Mouse (Mus musculus) adipocyte (in vitro differentiated cells): ENCODE measurements around the gene Gipc2.

Source experiments
- DNase-seq: peaks from one replicate; pipeline ENCODE4 v3.0.0-alpha.2; 2016; ENCODE audit warnings: low spot score

Gene Gipc2

DNA sequence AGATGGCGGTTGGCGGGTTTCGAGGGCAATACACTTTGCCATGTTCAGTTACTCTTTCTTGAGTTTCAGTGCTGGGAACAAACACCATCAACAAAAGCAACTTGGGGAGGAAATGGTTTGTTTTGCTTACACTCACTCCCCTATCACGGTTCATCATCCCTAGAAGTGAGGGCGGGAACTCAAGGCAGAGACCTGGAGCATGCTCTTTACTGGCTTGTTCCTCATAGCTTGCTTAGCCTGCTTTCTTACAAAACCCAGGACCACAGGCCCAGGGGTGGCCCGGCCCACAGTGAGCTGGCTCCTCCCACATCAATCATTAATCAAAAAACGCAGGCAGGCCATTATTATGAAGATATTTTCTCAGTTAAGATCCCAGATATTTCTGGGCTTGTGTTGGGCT, 89.9 kb downstream of the Gipc2 start:
- DNase-seq: no peak

DNA sequence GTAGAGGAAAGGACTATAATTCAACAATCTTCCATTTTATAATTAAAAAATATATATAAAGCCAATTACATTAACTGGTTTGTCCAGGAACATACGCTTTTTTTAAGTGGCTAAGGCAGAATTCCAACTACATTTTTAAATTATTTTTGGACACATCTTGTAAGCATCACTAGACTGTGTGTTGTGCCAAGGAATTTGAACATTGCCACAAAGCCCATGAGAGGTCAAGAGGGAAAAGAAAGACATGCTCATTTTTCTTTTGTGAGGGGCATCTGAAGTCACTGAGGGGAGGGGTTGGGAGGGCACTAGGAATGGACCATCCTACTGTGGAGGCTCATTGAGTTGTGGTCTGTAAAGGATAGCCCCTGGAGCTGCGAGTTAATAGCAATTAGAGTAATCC, 97.0 kb downstream of the Gipc2 start:
- peak; percentile 47 for DNase-seq

GRCm38 (mm10) chr3:152068311-152068710, 97.7 kb downstream of the Gipc2 start:
- no peak for DNase-seq

- no peak for DNase-seq
Measured at GRCm38 (mm10) chr3:152066696-152067095, 99.3 kb downstream of the Gipc2 start.

GRCm38 (mm10) chr3:152065806-152066205, 100.2 kb downstream of the Gipc2 start:
- no peak for DNase-seq

DNA sequence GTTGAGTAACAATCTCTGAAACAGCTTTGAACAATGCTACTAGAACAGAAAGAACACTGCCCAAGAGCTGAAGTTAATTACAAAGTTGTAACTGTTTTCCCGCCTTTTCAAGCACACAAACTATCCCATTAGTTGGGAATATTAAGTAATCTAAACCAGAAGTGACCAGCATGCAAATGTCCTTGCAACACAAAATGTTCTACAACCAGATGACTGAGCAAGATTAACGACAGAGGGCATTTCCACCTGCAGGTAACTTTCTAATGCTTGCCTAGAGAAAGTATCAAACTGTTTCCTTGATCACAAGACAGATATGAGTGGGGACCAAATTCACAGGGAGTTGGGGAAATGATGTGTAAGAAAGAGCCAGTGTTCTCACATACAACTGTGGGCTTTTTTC, 101.9 kb downstream of the Gipc2 start:
- no peak for DNase-seq

DNA sequence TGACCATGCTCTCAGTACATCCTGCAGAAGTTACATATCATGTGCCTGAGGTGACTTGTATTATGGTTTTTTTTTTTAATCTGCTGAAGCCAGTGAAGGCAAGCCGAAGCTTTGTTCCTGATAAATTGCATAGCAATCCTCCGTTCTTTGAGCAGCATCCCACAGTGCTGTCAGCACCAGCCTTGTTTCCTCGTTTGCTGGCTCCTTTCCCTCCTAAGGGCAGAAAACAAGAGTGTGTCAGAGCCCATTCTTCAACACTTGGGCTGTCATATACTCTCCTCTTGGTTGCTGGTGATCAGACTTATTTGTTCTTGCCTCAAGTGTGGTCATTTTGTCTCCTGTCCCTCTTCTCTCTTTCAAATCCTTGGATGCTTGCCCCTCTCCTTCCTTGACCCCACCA, 103.2 kb downstream of the Gipc2 start:
- peak; percentile 26 for DNase-seq

GRCm38 (mm10) chr3:152061145-152061544, 104.9 kb downstream of the Gipc2 start:
- DNase-seq: no peak

GRCm38 (mm10) chr3:152058235-152058634, 107.8 kb downstream of the Gipc2 start:
- no peak for DNase-seq

GRCm38 (mm10) chr3:152054260-152054659, 111.8 kb downstream of the Gipc2 start:
- no peak for DNase-seq

DNA sequence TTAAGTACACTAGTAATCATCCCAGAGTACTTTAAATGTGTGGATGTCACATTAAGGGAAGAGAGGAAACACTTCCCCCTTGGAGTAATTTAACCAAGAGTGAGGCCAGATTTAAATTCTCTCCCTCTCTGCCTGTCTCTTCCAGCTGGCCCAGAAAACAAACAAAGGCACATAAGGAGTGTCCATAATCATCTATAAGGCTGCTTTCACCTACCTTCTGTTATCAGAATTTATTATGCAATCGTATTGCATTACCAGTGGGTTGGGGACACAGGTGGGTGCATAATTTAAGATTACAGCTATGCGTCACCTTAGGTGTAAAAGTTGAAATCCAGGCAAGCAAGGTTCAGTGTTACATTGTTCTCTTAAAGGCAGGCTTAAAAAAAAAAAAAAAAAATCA, 114.1 kb downstream of the Gipc2 start:
- no peak for DNase-seq

DNA sequence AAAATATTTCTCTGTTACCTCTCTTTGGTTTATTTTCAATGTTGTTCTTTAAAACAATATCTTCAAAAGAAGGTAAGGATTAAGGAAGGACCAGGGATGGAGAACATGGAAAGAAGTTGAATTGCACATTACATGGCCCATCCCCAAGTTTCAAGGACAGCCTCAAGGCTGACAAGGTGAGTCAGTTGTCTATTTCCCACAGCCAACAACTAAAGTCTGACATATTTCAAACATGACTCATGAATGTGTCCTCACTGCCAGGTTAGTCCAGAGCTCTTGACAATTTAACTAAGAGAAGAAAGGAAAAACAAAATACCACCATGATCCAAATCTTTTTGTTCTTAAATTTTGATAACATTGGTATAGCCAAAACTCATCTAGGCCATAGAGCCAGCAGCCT, 118.1 kb downstream of the Gipc2 start:
- DNase-seq: no peak

DNA sequence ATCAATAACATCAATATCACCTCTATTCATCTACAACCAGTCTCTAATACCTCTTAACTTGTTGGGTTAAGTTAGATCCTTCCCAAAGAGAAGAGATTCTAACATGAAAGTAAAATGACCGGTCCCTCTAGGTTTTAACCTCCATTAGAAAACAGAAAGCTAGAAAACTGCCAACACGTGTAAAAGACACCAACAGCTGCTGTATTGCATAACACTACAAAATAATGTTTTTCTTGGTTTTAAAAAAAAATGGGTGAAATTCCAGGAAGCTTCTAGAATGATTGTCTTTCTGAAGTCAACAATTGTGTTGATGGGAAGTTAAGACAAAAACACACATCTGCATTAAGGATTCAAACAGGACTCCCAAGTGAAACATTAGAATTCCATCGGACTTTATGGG, 119.1 kb downstream of the Gipc2 start:
- peak; percentile 77 for DNase-seq
